In genomic region chr13:109343596-109343995, GRCm38 (mm10) we compare ENCODE assay signal across 8 mouse cellular contexts.
DNase-seq lines count a peak whose midpoint lies in the region; ATAC-seq and TF ChIP-seq lines count a peak whose summit lies in the region.

No protein-coding gene starts in this region.

- H3K4me3 ChIP-seq in embryonic facial prominence, embryonic 13.5 days = no peak overlapping the region
- no peak overlapping the region for H3K4me3 ChIP-seq in heart, embryonic 10.5 days
- no peak overlapping the region for H3K4me3 ChIP-seq in kidney, postnatal 0 days (replicated peaks; ENCODE audit: low read depth, low read length)
- no peak overlapping the region for H3K4me3 ChIP-seq in myocyte

- H3K27me3 ChIP-seq in embryonic facial prominence, embryonic 13.5 days = no peaks in the 10 kb centered on the region
- H3K27me3 ChIP-seq in heart, embryonic 10.5 days (ENCODE audit: insufficient read depth, poor library complexity, severe bottlenecking) = no peaks in the 10 kb centered on the region
- no peaks in the 10 kb centered on the region for H3K27me3 ChIP-seq in kidney, postnatal 0 days (ENCODE audit: insufficient read depth, low read length)
- H3K27me3 ChIP-seq in myocyte (ENCODE audit: control insufficient read depth, insufficient read depth, insufficient read length) = no peaks in the 10 kb centered on the region

- TF ChIP-seq POLR2A in myocyte (IDR thresholded peaks at IDR 0.05; ENCODE audit: insufficient read length, low read depth) = no peak

- H3K4me2 ChIP-seq in embryonic facial prominence, embryonic 13.5 days = no peak overlapping the region
- H3K4me2 ChIP-seq in kidney, postnatal 0 days (ENCODE audit: low read length) = no peak overlapping the region
- peak overlapping the region; percentile 32 for H3K4me2 ChIP-seq in myocyte (ENCODE audit: low read depth)

- TF ChIP-seq CTCF in kidney, postnatal 0 days (IDR thresholded peaks at IDR 0.05; ENCODE audit: low read depth) = peak; percentile 89

- no peak overlapping the region for H3K9ac ChIP-seq in embryonic facial prominence, embryonic 13.5 days
- H3K9ac ChIP-seq in kidney, postnatal 0 days (ENCODE audit: low read depth, low read length) = no peak overlapping the region

- peaks cover 4% of the 10 kb centered on the region for H3K79me2 ChIP-seq in myocyte (ENCODE audit: control insufficient read depth, insufficient read depth)

- H3K9me3 ChIP-seq in embryonic facial prominence, embryonic 13.5 days = no peaks in the 10 kb centered on the region
- no peaks in the 10 kb centered on the region for H3K9me3 ChIP-seq in heart, embryonic 10.5 days
- H3K9me3 ChIP-seq in kidney, postnatal 0 days (replicated peaks; ENCODE audit: low read length) = no peaks in the 10 kb centered on the region

- H3K4me1 ChIP-seq in embryonic facial prominence, embryonic 13.5 days = peaks cover 33% of the 10 kb centered on the region
- H3K4me1 ChIP-seq in heart, embryonic 10.5 days = no peaks in the 10 kb centered on the region
- no peaks in the 10 kb centered on the region for H3K4me1 ChIP-seq in kidney, postnatal 0 days (replicated peaks; ENCODE audit: insufficient read depth, low read length)

- H3ac ChIP-seq in myocyte (ENCODE audit: control insufficient read depth, insufficient read length) = no peak overlapping the region

- H3K36me3 ChIP-seq in embryonic facial prominence, embryonic 13.5 days = no peaks in the 10 kb centered on the region
- H3K36me3 ChIP-seq in heart, embryonic 10.5 days = no peaks in the 10 kb centered on the region
- no peaks in the 10 kb centered on the region for H3K36me3 ChIP-seq in kidney, postnatal 0 days (ENCODE audit: insufficient read depth, low read length)
- H3K36me3 ChIP-seq in myocyte (ENCODE audit: control insufficient read depth, insufficient read depth) = no peaks in the 10 kb centered on the region

- WGBS in embryonic facial prominence, embryonic 13.5 days = 2% methylated on average over 4 of the region's 4 CpGs
- whole genome bisulfite sequencing in heart, embryonic 10.5 days = 2% methylated on average over 4 of the region's 4 CpGs
- 2% methylated on average over 4 of the region's 4 CpGs for WGBS in kidney, postnatal 0 days

- H3K27ac ChIP-seq in embryonic facial prominence, embryonic 13.5 days = no peak overlapping the region
- H3K27ac ChIP-seq in heart, embryonic 10.5 days = no peak overlapping the region
- no peak overlapping the region for H3K27ac ChIP-seq in kidney, postnatal 0 days

- ATAC-seq in embryonic facial prominence, embryonic 13.5 days (ENCODE audit: insufficient number of reproducible peaks, insufficient read depth, low FRiP score, low TSS enrichment, low read depth) = peak; percentile 52; the same call in 1 of the 2 replicates
- peak; percentile 84 for ATAC-seq in kidney, postnatal 0 days (replicated peaks; ENCODE audit: low FRiP score, low read depth)

- DNase-seq in CD4-positive, CD25-positive, alpha-beta regulatory T cell, adult 2 months (ENCODE audit: low read depth, low spot score) = peak; percentile 74
- DNase-seq in adrenal gland, postnatal 4 days (ENCODE audit: low spot score in 2 of 2) = peak; percentile 21 to 32
- DNase-seq in heart, embryonic 10.5 days (ENCODE audit: low spot score) = peak; percentile 76
- peak; percentile 91 for DNase-seq in kidney, postnatal 0 days (ENCODE audit: low spot score)
- DNase-seq in liver = peak; percentile 43
- DNase-seq in spleen, postnatal 4 days (ENCODE audit: low spot score in 2 of 2) = peak; percentile 33 to 69

TF ChIP-seq in myocyte, 11 proteins besides CTCF, POLR2A, EP300 and RAD21:
- TF ChIP-seq MAX (IDR thresholded peaks at IDR 0.05; ENCODE audit: low read depth) = peak; percentile 51
- TF ChIP-seq SRF (IDR thresholded peaks at IDR 0.05; ENCODE audit: control insufficient read depth, insufficient read length, low read depth) = no peak

Comparison
In these comparisons a context has a peak if more than half of its experiments do, and no peak if none do; other contexts are left out.
1. DNase-seq: peak in every context shown above with its lines; median percentile 91 in kidney, postnatal 0 days; 76 in heart, embryonic 10.5 days; 74 in CD4-positive, CD25-positive, alpha-beta regulatory T cell, adult 2 months; 51 in spleen, postnatal 4 days; 43 in liver; 26 in adrenal gland, postnatal 4 days.